Mouse (Mus musculus): ENCODE results near the gene Kbtbd2.

GRCm38 (mm10) chr6:56818436-56819123 lies 21.0 kb upstream of the Kbtbd2 start:
- no peak for TF ChIP-seq POLR2A (IDR thresholded peaks at IDR 0.05; ENCODE audit: low read depth, low read length)
- no peak for TF ChIP-seq CTCF (IDR thresholded peaks at IDR 0.05; ENCODE audit: borderline replicate concordance, insufficient read depth, low read length)
